Mouse (Mus musculus): ENCODE data around the gene Tmsb15a.
"Not testable (repeated sequence)": the region's sequence is repeated elsewhere in the genome, so short reads cannot be mapped to it uniquely, and the experiment has no call there.

The Tmsb15a gene

DNA sequence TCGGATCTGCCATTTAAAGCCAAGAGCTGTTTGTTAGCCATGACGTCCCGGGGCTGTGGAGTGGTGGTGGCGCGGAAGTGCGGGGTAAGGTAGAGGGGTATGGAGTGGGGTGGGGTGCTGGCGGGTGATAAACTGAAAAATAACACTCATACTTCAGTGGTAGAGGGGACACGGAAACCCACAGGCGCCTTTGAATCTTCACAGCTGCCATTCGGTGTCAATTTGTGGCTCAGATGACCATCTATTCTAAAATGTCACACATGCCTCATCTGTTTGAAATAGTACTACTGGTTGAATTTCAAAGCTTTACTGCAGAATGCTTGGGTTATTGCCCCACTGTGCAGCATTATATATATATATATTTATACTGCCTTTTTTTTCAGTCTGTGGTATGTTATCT lies at the start of gene Tmsb15a:
Gene Tmsb15a, minus strand, starts transcription at position 101 of the 400 bp plus-strand sequence.
- DNase-seq = no peak

- DNase-seq = no peak
These were observed 43.5 kb upstream of the Tmsb15a start for GRCm38 (mm10) chrX:135768565-135768964.

GRCm38 (mm10) chrX:135768043-135768548 lies 43.0 kb upstream of the Tmsb15a start:
- DNase-seq = no peak

DNA sequence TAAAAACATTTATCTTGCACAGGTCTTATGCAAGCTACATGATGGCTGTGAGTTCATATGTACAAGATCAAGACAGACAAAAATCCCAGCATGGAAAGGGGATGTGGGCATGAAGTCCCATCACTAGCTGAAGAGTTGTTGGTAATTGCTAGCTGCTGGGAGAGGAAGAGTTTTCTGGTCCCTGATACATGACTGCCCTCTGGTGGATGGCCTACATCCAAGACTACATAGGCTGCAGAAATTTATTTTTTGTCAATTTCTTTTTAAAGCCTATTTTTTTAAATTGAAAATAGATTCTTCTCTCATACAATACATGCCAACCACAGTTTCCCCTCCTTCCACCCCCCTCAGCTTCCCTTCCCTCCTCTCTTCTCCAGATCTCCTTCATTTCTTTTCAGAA lies 36.6 kb upstream of the Tmsb15a start:
- DNase-seq = peak; percentile 30

GRCm38 (mm10) chrX:135752832-135753231 lies 27.8 kb upstream of the Tmsb15a start:
- peak; percentile 79 for DNase-seq

DNA sequence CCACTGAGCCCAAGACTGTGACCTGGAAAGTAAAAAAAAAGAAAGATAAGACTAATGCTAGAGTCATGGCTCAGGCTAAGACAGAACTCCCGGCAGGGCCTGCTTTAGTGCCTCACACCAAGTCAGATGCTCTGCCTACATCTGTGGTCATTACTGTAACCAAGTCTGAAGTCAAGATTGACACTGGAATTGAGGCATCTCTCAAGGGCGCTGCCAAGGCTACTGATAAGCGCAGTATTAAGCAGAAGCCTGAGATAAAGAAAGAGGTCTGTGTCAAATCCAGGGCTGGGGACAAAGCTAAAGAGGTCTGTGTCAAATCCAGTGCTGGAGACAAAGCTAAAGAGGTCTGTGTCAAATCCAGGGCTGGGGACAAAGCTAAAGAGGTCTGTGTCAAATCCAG lies 20.3 kb upstream of the Tmsb15a start:
- not testable (repeated sequence) for DNase-seq

GRCm38 (mm10) chrX:135743056-135743355 lies 17.9 kb upstream of the Tmsb15a start:
- DNase-seq = no peak

DNA sequence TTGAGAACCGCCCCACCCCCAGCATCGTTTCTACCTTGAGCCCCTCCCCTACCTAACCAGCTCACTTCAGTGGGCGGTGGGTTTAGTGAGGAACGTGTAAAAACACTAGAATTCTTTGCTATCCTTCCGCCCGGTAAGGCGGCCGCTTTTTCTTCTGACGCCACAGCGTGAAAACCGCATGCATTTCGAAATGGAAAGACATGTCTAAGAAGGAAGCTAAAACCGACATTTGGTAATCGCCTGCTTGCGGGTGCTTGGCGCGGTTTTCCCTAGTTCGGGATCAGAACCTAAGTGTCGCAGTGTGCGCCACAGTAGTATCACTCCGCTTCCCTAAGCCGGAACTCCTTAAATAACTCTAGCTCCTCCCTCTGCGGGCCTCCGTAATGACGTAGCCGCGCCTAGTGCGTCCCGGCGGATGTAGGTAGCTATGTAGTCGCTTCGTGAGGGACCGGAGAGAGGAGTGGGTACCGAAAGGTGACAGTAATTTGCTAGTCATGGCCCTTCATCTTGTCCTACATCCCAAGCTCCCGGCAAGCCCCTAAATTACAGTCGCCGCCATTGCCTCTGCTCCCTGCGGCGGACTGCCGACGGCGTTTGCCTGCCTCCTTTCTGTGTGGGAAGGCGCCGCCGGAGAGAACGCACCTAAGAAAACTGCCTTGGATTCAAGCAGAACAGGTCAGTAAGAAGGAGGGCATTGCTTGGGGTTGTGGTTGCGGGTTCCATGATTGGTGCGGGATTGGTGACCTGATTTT lies 17.4 kb upstream of the Tmsb15a start, which contains the start of the genes Armcx5 and Gprasp1:
Gene Armcx5, plus strand, starts transcription at position 430 of the 752 bp plus-strand sequence.
Gene Gprasp1, plus strand, starts transcription at position 430 of the 752 bp plus-strand sequence.
- DNase-seq = peak; percentile 86

DNA sequence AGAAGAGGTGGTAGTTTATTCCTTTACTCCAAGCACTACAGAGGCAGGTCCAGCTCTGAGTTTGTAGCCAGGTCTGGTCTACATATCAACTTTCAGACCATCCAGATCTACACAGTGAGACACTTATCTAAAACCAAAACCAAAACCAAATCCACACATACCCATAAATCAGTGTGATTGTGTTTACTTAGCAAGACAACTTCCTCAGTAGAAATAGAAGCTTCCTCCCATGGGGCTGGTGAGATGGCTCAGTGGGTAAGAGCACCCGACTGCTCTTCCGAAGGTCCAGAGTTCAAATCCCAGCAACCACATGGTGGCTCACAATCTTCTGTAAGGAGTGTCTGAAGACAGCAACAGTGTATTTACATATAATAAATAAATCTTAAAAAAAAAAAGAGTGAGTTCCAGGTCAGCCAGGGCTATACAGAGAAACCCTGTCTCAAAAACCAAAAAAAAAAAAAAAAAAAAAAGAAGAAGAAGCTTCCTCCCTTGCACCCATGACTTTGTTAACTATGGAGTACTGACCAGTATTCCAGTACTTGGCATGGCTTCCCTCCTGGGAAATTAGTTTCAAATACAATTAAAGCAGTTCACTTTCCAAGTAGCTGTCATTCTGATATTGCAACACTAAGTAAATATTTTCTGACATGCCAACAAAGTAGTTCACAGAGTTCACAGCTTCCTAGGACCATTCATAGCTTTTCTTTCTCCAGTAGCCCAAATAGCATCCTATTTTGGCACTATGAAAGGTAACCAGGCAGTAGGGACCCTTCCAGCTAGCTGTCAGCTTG lies 13.9 kb upstream of the Tmsb15a start:
- DNase-seq = no peak

- DNase-seq = no peak
These were observed 12.2 kb downstream of the Tmsb15a start for GRCm38 (mm10) chrX:135712845-135713244.

- no peak for DNase-seq
These were observed 20.7 kb downstream of the Tmsb15a start for GRCm38 (mm10) chrX:135704349-135704748.

- DNase-seq = no peak
These were observed 21.9 kb downstream of the Tmsb15a start for GRCm38 (mm10) chrX:135703111-135703510.

DNA sequence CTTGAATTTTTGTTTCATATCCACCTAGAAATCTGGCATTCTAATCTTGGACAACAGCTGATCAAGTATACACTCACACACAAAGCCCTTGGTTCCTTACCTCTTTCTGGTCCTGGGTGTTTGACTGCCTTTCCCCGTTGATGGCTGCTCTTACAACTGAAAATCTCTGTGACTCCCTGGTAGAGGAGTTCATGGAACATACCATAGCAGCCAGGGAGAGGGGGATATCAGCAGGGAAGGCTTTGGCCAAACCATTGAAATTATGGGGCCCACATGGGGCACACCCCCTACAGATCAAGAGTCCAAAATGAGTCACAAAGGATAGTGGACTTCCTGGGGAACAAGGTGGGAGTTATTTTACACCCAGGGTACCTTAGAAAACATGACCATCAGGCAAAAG lies 31.4 kb downstream of the Tmsb15a start, which contains the start of gene Tcp11x2:
Gene Tcp11x2, minus strand, starts transcription at position 158 of the 400 bp plus-strand sequence.
- no peak for DNase-seq

DNA sequence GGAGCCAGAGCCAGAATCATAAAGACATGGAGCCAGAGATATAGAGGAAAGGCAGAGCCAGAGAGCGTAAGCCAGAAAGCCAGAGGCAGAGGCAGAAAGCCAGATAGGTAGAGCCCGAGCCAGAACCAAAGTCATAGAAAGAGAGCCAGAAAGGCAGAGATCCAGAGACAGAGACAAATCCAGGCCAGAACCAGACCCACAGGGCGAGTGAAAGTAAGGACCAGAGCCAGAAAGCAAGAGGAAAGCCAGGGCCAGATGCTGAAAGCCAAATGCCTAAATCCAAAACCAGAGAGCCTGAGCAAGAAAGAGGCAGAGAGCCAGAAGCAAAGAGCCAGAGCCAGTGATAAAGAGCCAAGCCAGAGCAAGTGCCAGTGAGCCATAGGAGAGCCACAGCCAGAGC lies 37.3 kb downstream of the Tmsb15a start:
- DNase-seq = no peak

GRCm38 (mm10) chrX:135681858-135682257 lies 43.2 kb downstream of the Tmsb15a start:
- DNase-seq = no peak

All from thymus, postnatal 4 days (tissue).